Mouse (Mus musculus): ENCODE data around the gene Ctnnd2. TPM values are rescaled to one million over a fixed set of nuclear protein-coding genes. Genes with fewer than 3 reads are reported as not detected.

Gene Ctnnd2
- polyA plus RNA-seq, 1 experiment = 0.08 TPM

- no peaks in the 10 kb centered on the region for H3K36me3 ChIP-seq (replicated peaks; ENCODE audit: low read length)
- H3K4me3 ChIP-seq (replicated peaks) = no peak overlapping the region
- no peaks in the 10 kb centered on the region for H3K9me3 ChIP-seq
- peaks cover 7% of the 10 kb centered on the region for H3K4me1 ChIP-seq
- peaks cover 40% of the 10 kb centered on the region for H3K27me3 ChIP-seq (replicated peaks)
- no peak for TF ChIP-seq FLI1 (IDR thresholded peaks at IDR 0.05; ENCODE audit: low read length)
- no peak for TF ChIP-seq GATA1 (IDR thresholded peaks at IDR 0.05; ENCODE audit: borderline replicate concordance, low read length)
Measured at GRCm38 (mm10) chr15:30174321-30174720, 1.9 kb downstream of the Ctnnd2 start.

DNA sequence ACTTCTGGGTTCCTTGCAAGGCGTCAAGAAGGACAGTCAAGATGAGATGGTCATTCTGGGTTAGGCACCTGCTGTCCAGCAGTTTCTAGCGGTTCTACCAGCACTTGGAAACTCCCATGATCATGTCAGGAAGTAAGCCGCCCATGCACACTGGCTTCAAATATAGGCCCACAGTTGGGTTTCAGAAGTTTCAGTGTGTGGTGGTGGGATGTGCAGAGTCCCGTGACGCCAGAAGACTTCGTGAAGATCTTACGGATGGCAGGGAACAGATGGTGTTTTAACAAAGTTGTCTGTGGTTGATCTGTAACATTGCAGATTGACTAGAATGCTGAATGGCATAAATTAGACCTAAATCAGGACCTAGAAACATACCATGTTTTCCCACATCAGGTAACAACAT lies 11.6 kb downstream of the Ctnnd2 start:
- Histone ChIP-seq H3K9me3 (peaks cover 5% of the 10 kb centered on the region; the same call in 1 of the 2 replicates), H3K36me3 (replicated peaks; ENCODE audit: low read length) (no peaks in the 10 kb centered on the region), H3K27me3 (replicated peaks) (no peaks in the 10 kb centered on the region), H3K4me1 (no peaks in the 10 kb centered on the region), H3K4me3 (replicated peaks) (no peak overlapping the region)
- TF ChIP-seq FLI1 (IDR thresholded peaks at IDR 0.05; ENCODE audit: low read length) (no peak), GATA1 (IDR thresholded peaks at IDR 0.05; ENCODE audit: borderline replicate concordance, low read length) (no peak)

GRCm38 (mm10) chr15:30190872-30191271 lies 18.5 kb downstream of the Ctnnd2 start:
- 0 out of 2 replicates have a peak, but pooled peaks cover 2% of the 10 kb centered on the region for H3K9me3 ChIP-seq

DNA sequence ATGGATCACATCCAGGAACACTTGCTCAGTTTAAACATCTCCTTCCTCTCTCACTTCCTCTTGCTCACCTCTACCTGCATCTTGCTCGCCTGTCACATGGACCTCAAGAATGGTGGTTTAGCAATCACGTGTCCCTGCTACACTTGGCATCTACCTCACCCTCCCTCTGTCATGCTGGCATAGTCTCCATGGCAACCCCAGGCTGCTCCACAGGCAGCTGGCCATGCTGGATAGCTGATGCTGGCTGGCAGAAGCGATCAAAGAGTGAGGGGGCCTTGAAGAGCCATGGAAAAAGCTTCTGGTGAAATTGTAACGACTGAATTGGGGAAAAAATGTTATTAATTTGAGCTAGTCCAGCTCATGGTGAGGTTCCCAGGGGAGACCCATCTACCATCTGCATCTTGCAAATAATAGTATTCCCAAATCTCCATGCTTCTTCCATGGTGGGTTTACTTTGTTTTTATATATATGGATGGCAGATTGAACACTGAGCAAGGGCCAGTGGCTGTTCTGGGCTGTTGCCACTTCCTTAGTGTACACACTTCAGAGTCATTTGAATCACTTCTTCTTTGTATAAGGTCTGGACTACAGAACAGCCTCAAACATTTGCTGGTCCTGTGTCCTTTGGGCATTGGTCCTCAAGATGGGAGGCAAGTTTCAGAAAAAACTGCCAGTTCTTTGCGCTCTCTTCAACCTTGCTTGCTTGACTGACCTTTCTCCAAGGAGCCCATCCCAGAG lies 19.7 kb downstream of the Ctnnd2 start:
- Histone ChIP-seq H3K27me3 (replicated peaks) (no peaks in the 10 kb centered on the region), H3K9me3 (0 out of 2 replicates have a peak, but pooled peaks cover 2% of the 10 kb centered on the region), H3K4me1 (no peaks in the 10 kb centered on the region), H3K36me3 (replicated peaks; ENCODE audit: low read length) (no peaks in the 10 kb centered on the region), H3K4me3 (replicated peaks) (peak overlapping the region; percentile 24)
- no peak for TF ChIP-seq GATA1 (IDR thresholded peaks at IDR 0.05; ENCODE audit: borderline replicate concordance, low read length)

More at GRCm38 (mm10) chr15:30190872-30191271, 18.5 kb downstream of the Ctnnd2 start:
- TF ChIP-seq GATA1 (IDR thresholded peaks at IDR 0.05; ENCODE audit: borderline replicate concordance, low read length) (no peak), FLI1 (IDR thresholded peaks at IDR 0.05; ENCODE audit: low read length) (no peak)
- H3K4me3 ChIP-seq (replicated peaks) = no peak overlapping the region
- no peaks in the 10 kb centered on the region for H3K36me3 ChIP-seq (replicated peaks; ENCODE audit: low read length)
- no peaks in the 10 kb centered on the region for H3K27me3 ChIP-seq (replicated peaks)
- no peaks in the 10 kb centered on the region for H3K4me1 ChIP-seq

DNA sequence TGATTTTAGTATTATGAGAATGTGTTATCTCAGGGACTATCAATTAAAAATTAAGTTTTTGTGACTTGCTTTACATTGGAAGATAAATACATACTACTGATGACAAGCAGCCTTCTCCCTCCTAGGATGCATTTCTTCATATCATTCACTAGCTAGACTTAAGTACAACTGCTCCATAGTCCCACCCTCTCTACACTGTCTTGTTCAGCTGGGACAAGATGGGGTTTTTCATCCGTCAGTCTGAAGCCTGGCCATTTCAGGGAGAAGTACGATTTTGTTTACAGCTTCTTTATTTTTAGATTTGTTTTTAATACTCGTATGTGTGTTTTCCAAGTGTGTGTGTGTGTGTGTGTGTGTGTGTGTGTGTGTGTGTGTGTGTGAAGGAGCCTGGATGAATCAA lies 26.0 kb downstream of the Ctnnd2 start:
- TF ChIP-seq GATA1 (IDR thresholded peaks at IDR 0.05; ENCODE audit: borderline replicate concordance, low read length) (no peak), FLI1 (IDR thresholded peaks at IDR 0.05; ENCODE audit: low read length) (no peak)
- Histone ChIP-seq H3K4me3 (replicated peaks) (no peak overlapping the region), H3K36me3 (replicated peaks; ENCODE audit: low read length) (no peaks in the 10 kb centered on the region), H3K27me3 (replicated peaks) (no peaks in the 10 kb centered on the region), H3K4me1 (no peaks in the 10 kb centered on the region), H3K9me3 (peaks cover 8% of the 10 kb centered on the region; the same call in 1 of the 2 replicates)

DNA sequence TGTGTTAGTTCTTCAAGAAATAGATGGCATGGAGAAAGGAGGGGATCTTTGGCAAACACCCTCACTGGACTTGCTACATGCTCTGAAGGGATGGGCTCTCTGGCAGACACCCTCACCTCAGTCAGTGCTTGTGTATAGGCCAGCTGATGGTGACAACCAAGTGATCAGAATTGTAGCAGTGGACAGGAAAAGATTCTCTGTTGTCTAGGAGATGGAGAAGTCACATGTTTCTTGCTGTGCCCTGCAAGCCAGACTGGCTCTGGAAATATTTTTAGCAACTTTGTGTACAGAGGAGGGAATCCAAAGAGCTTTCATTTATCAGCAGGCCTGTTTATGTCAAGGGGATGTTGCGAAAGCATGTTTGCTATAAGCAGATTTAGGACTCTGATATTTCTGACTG lies 27.4 kb downstream of the Ctnnd2 start:
- H3K9me3 ChIP-seq = peaks cover 14% of the 10 kb centered on the region; the same call in 1 of the 2 replicates
- no peaks in the 10 kb centered on the region for H3K27me3 ChIP-seq (replicated peaks)
- no peaks in the 10 kb centered on the region for H3K36me3 ChIP-seq (replicated peaks; ENCODE audit: low read length)
- no peaks in the 10 kb centered on the region for H3K4me1 ChIP-seq
- no peak overlapping the region for H3K4me3 ChIP-seq (replicated peaks)
- no peak for TF ChIP-seq FLI1 (IDR thresholded peaks at IDR 0.05; ENCODE audit: low read length)
- no peak for TF ChIP-seq GATA1 (IDR thresholded peaks at IDR 0.05; ENCODE audit: borderline replicate concordance, low read length)

GRCm38 (mm10) chr15:30201211-30201610 lies 28.8 kb downstream of the Ctnnd2 start:
- Histone ChIP-seq H3K9me3 (peaks cover 14% of the 10 kb centered on the region; the same call in 1 of the 2 replicates), H3K4me3 (replicated peaks) (no peak overlapping the region), H3K27me3 (replicated peaks) (no peaks in the 10 kb centered on the region), H3K36me3 (replicated peaks; ENCODE audit: low read length) (no peaks in the 10 kb centered on the region), H3K4me1 (no peaks in the 10 kb centered on the region)
- TF ChIP-seq GATA1 (IDR thresholded peaks at IDR 0.05; ENCODE audit: borderline replicate concordance, low read length) (no peak), FLI1 (IDR thresholded peaks at IDR 0.05; ENCODE audit: low read length) (no peak)

- peaks cover 14% of the 10 kb centered on the region; the same call in 1 of the 2 replicates for H3K9me3 ChIP-seq
- no peaks in the 10 kb centered on the region for H3K4me1 ChIP-seq
- TF ChIP-seq GATA1 (IDR thresholded peaks at IDR 0.05; ENCODE audit: borderline replicate concordance, low read length) = no peak
- no peak for TF ChIP-seq FLI1 (IDR thresholded peaks at IDR 0.05; ENCODE audit: low read length)
- H3K27me3 ChIP-seq (replicated peaks) = no peaks in the 10 kb centered on the region
- no peak overlapping the region for H3K4me3 ChIP-seq (replicated peaks)
- no peaks in the 10 kb centered on the region for H3K36me3 ChIP-seq (replicated peaks; ENCODE audit: low read length)
Measured at GRCm38 (mm10) chr15:30201617-30202016, 29.2 kb downstream of the Ctnnd2 start.

DNA sequence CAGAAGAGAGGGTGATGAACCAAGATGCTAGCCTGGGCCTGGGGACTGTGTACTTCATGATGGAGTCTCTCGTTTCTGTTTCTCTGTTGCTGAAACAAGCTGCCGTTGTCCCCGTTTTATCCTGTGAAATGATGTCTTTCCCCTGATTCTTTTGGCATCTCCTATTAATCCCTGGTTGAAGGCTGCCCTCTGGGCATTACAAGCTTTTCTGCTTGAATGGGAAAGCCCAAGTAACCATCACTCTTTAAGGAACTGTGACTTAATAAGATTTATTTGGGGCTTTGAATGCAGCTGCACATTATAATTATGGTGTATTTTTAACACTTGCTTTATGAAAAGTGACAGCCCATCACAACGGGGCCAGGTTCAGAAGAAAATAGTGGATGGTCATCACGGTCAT lies 40.4 kb downstream of the Ctnnd2 start:
- H3K9me3 ChIP-seq = peaks cover 10% of the 10 kb centered on the region
- no peaks in the 10 kb centered on the region for H3K27me3 ChIP-seq (replicated peaks)
- TF ChIP-seq FLI1 (IDR thresholded peaks at IDR 0.05; ENCODE audit: low read length) = no peak
- no peak for TF ChIP-seq GATA1 (IDR thresholded peaks at IDR 0.05; ENCODE audit: borderline replicate concordance, low read length)
- no peak overlapping the region for H3K4me3 ChIP-seq (replicated peaks)
- no peaks in the 10 kb centered on the region for H3K4me1 ChIP-seq
- no peaks in the 10 kb centered on the region for H3K36me3 ChIP-seq (replicated peaks; ENCODE audit: low read length)

GRCm38 (mm10) chr15:30215871-30216270 lies 43.5 kb downstream of the Ctnnd2 start:
- peaks cover 6% of the 10 kb centered on the region for H3K9me3 ChIP-seq
- TF ChIP-seq GATA1 (IDR thresholded peaks at IDR 0.05; ENCODE audit: borderline replicate concordance, low read length) (no peak), FLI1 (IDR thresholded peaks at IDR 0.05; ENCODE audit: low read length) (no peak)
- H3K4me1 ChIP-seq = no peaks in the 10 kb centered on the region
- no peaks in the 10 kb centered on the region for H3K36me3 ChIP-seq (replicated peaks; ENCODE audit: low read length)
- H3K4me3 ChIP-seq (replicated peaks) = no peak overlapping the region
- no peaks in the 10 kb centered on the region for H3K27me3 ChIP-seq (replicated peaks)
